Mouse (Mus musculus) liver, embryonic 14.5 days (tissue): Measurements from ENCODE around the gene Cd44. TPM values are rescaled to one million over a fixed set of nuclear protein-coding genes. Genes with fewer than 3 reads are reported as not detected.

Experiments
- ATAC-seq: fragments of 200-750 bp; cut with Nextera tagmentation; 2 replicates; pipeline ENCODE4 v1.8.0; 2017; ENCODE audit warnings: moderate number of reproducible peaks, mild to moderate bottlenecking, moderate library complexity; ENCODE audit not compliant: insufficient read depth
- DNase-seq, 3 experiments: peaks; one replicate each; pipeline ENCODE4 v3.0.0-alpha.2; 2012 to 2013; ENCODE audit warnings: low read depth in 3 of 3, low spot score in 3 of 3
- H3K27ac ChIP-seq: fragments of 300-500 bp; sonication (generic); 2 replicates; pipeline ENCODE4 v1.5.1; 2014; ENCODE audit warnings: moderate library complexity, mild to moderate bottlenecking, control low read depth, inconsistent platforms
- H3K27me3 ChIP-seq: fragments of 300-500 bp; sonication (generic); 2 replicates; pipeline ENCODE4 v1.6.1; 2014; ENCODE audit warnings: mild to moderate bottlenecking, low read length, moderate library complexity; ENCODE audit not compliant: control insufficient read depth, insufficient read depth
- H3K36me3 ChIP-seq: fragments of 300-500 bp; sonication (generic); replicated peaks from 2 replicates; pipeline ENCODE4 v1.6.1; 2014; ENCODE audit warnings: low read depth; ENCODE audit not compliant: control insufficient read depth, insufficient read depth
- H3K4me1 ChIP-seq, 2 experiments: fragments of 200-500 bp in 1 of 2; fragments of 300-500 bp in 1 of 2; sonication (generic) in 1 of 2; replicated peaks; 2 replicates each; pipeline ENCODE4 v1.6.1; 2012 to 2014; ENCODE audit warnings: antibody characterized with exemption in 1 of 2, inconsistent platforms in 1 of 2, low read length in 1 of 2; ENCODE audit not compliant: control insufficient read depth in 2 of 2, insufficient read depth in 2 of 2
- H3K4me2 ChIP-seq: fragments of 300-500 bp; sonication (generic); 2 replicates; pipeline ENCODE4 v1.6.1; 2014; ENCODE audit warnings: low read depth, mild to moderate bottlenecking, control low read depth, moderate library complexity
- H3K4me3 ChIP-seq, 2 experiments: fragments of 200-500 bp in 1 of 2; fragments of 300-500 bp in 1 of 2; sonication (generic) in 1 of 2; 2 replicates each; pipeline ENCODE4 v1.5.1; 2012 to 2014; ENCODE audit warnings: low read depth in 2 of 2, low read length in 2 of 2, mild to moderate bottlenecking in 2 of 2, control low read depth in 1 of 2, inconsistent platforms in 1 of 2, moderate library complexity in 1 of 2; ENCODE audit not compliant: insufficient read depth in 1 of 2
- H3K9ac ChIP-seq: fragments of 300-500 bp; sonication (generic); replicated peaks from 2 replicates; pipeline ENCODE4 v1.6.1; 2014; ENCODE audit warnings: mild to moderate bottlenecking, control low read depth, moderate library complexity
- H3K9me3 ChIP-seq: fragments of 300-500 bp; sonication (generic); 2 replicates; pipeline ENCODE4 v1.6.1; 2016; ENCODE audit warnings: low read length, mixed read lengths; ENCODE audit not compliant: control insufficient read depth
- CTCF ChIP-seq: IDR thresholded peaks from 2 replicates; pipeline ENCODE4 v1.5.1; 2016; ENCODE audit warnings: antibody characterized with exemption, low read depth, control low read depth
- EP300 ChIP-seq: IDR thresholded peaks from 2 replicates; pipeline ENCODE4 v1.6.1; 2016; ENCODE audit warnings: antibody characterized with exemption, low read depth
- WGBS: fragments of 180-500 bp; shearing (Covaris S2); extraction: QIAGEN DNeasy Blood & Tissue Kit; methylation state at CpG from one replicate; pipeline ENCODE4 v1.1.7; 2014; ENCODE audit not compliant: insufficient replicate concordance; 5-methylcytosine and 5-hydroxymethylcytosine counted together
- polyA plus RNA-seq, 2 experiments: library from polyadenylated mRNA; depleted of rRNA in 1 of 2; stranded (reverse) in 1 of 2; unstranded in 1 of 2; fragments of >200 nt; fragmentation: Nextera tagmentation in 1 of 2; extraction: Ambion mirVana in 1 of 2; gene quantifications; 2 replicates each; pipeline versions ENCODE4 v1.2.1 to v1.2.3; 2012 to 2014

The Cd44 gene
- polyA plus RNA-seq, 2 experiments = 9.2 to 15.5 TPM

DNA sequence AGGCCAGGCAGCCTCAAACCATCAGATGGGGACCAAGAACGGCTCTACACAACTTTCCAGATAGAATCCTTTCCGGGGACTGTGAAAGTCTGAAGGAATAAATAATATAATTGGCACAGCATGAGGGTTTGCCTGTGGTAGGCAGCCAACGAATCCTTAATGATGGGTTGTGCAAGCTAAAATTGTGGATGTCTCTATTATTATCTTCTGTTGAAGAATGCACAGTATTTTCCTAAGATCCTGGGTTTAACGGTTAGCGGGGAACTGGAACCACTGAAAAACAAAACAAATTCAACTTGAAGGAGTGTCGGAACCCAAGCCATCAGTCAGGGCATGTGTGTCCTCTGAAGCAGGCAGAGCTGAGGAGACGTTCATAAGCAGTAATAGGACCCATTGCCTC, 118.7 kb downstream of the Cd44 start:
- no peak overlapping the region for H3K4me3 ChIP-seq
- DNase-seq (no peak), ATAC-seq (no peak)
- no peaks in the 10 kb centered on the region for H3K36me3 ChIP-seq
- H3K27ac ChIP-seq = no peak overlapping the region
- no peaks in the 10 kb centered on the region for H3K4me1 ChIP-seq
- TF ChIP-seq CTCF (no peak), EP300 (no peak)
- H3K9me3 ChIP-seq = no peaks in the 10 kb centered on the region
- H3K27me3 ChIP-seq = no peaks in the 10 kb centered on the region
- no peak overlapping the region for H3K9ac ChIP-seq
- WGBS = 66% methylated on average over 7 of the region's 7 CpGs
- no peak overlapping the region for H3K4me2 ChIP-seq

GRCm38 (mm10) chr2:102778208-102778607, 123.3 kb downstream of the Cd44 start:
- H3K27me3 ChIP-seq = no peaks in the 10 kb centered on the region
- no peaks in the 10 kb centered on the region for H3K4me1 ChIP-seq
- H3K27ac ChIP-seq = no peak overlapping the region
- 59% methylated on average over 3 of the region's 3 CpGs for WGBS
- H3K4me2 ChIP-seq = no peak overlapping the region
- TF ChIP-seq EP300 (no peak), CTCF (no peak)
- H3K4me3 ChIP-seq = no peak overlapping the region
- no peaks in the 10 kb centered on the region for H3K9me3 ChIP-seq
- DNase-seq = no peak
- H3K9ac ChIP-seq = no peak overlapping the region
- ATAC-seq = no peak
- H3K36me3 ChIP-seq = no peaks in the 10 kb centered on the region

DNA sequence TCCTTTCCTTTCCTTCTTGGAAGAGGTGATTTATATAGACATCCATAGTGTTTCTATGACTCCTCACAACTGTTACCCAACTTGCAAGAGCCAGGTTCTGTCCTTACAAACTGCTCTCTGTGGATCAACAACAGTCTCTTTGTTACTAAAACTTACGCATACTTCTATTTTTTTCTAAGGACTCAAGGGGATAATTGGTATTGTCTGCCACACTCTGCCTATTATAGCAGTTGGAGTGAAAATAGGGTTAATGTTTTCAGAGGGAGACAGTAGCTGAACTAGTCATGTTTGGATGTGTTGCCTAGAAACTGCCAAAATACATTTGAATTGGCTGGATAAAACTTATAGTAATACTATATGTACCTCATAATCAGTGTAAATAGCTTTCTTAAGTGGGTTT, 125.9 kb downstream of the Cd44 start:
- 75% methylated on average over 1 of the region's 1 CpGs for whole genome bisulfite sequencing

DNA sequence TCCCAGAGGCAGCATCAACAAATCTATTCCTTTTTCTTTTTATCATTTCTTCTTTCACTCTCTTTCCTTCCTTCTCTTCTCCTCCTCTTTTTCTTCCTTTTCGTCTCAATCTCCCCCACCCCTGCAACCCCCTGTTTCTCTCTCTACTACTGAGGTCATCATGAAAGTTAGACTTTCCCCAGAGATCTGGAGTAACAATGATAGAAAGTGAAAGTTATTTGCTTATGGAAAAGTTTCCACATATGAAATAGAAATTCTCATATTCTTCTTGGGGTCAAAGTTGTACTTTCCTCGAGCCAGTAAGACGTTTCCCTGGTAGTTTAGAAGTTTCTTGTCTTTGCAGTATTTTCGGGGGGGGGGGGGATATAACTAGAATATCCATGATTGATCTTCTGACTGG, 126.8 kb downstream of the Cd44 start:
- WGBS = 51% methylated on average over 4 of the region's 4 CpGs
- H3K9ac ChIP-seq = no peak overlapping the region

More for the DNA sequence above, 125.9 kb downstream of the Cd44 start:
- Histone ChIP-seq H3K4me3 (no peak overlapping the region), H3K27ac (no peak overlapping the region), H3K4me2 (no peak overlapping the region), H3K36me3 (no peaks in the 10 kb centered on the region), H3K9ac (no peak overlapping the region), H3K9me3 (no peaks in the 10 kb centered on the region), H3K27me3 (no peaks in the 10 kb centered on the region), H3K4me1 (no peaks in the 10 kb centered on the region)
- DNase-seq (no peak), ATAC-seq (no peak)
- no peak for TF ChIP-seq EP300
- TF ChIP-seq CTCF = no peak

GRCm38 (mm10) chr2:102772276-102772675, 129.2 kb downstream of the Cd44 start:
- Histone ChIP-seq H3K4me2 (no peak overlapping the region), H3K9me3 (no peaks in the 10 kb centered on the region), H3K9ac (no peak overlapping the region), H3K4me3 (no peak overlapping the region), H3K27me3 (no peaks in the 10 kb centered on the region), H3K36me3 (no peaks in the 10 kb centered on the region), H3K4me1 (no peaks in the 10 kb centered on the region), H3K27ac (no peak overlapping the region)
- DNase-seq (no peak), ATAC-seq (no peak)
- WGBS = 85% methylated on average over 5 of the region's 5 CpGs
- TF ChIP-seq CTCF = no peak
- no peak for TF ChIP-seq EP300

More for the DNA sequence above, 126.8 kb downstream of the Cd44 start:
- H3K27me3 ChIP-seq = no peaks in the 10 kb centered on the region
- no peaks in the 10 kb centered on the region for H3K36me3 ChIP-seq
- no peak for ATAC-seq
- no peak overlapping the region for H3K4me2 ChIP-seq
- H3K4me3 ChIP-seq = no peak overlapping the region
- H3K4me1 ChIP-seq = no peaks in the 10 kb centered on the region
- no peaks in the 10 kb centered on the region for H3K9me3 ChIP-seq
- TF ChIP-seq CTCF (no peak), EP300 (no peak)
- DNase-seq = no peak
- no peak overlapping the region for H3K27ac ChIP-seq
